Mouse (Mus musculus): ENCODE measurements around the gene Srp9.

DNA sequence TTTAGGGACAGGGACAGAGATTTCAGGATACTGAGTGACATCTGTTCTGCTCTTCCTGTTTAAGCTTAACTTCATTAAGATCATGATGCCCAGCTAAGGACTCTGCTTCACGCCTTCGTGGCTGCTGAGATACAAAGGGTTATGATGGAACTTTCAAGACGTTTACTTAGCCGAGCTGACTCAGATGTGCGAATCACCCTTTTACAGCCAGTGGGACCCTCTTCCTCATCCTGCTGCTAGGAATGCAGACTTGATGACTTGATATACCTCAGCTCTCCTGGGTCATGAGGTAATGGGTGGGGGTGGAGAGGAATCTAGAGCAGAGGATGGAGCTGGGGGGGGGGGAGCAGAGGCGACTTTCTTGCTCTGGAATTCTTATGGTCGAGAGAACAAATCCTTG lies 33.3 kb upstream of the Srp9 start:
- TF ChIP-seq CTCF (IDR thresholded peaks at IDR 0.05; ENCODE audit: low read depth, low read length) (no peak), TAL1 (conservative IDR thresholded peaks at IDR 0.05; ENCODE audit: low read depth, low read length) (no peak), GATA1 (IDR thresholded peaks at IDR 0.05; ENCODE audit: borderline replicate concordance, low read length) (no peak), POLR2AphosphoS5 (IDR thresholded peaks at IDR 0.05; ENCODE audit: insufficient replicate concordance, low read depth, low read length) (no peak)

Data from G1E (cell line).